ENCODE assay signal across 42 mouse cellular contexts in the genomic region with DNA sequence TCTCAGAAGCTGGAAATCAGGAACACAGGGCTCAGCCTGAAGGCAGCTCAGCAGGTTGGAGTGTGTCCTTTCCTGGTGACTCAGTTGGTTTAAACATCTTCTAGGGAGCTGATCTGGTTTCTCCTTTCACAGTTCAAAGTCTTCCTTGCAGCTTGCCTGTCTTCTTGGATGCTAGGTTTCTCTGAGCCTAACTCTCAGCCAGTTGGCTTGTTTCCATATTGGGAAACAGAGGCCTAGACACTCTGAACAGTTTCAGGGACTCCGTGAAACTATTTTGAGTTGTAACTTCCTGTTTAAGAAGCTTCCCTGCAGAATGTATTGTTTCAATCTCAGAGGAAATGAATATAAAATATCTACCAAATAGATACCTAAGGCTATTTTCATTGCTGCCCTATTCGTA. TPM values are rescaled to one million over a fixed set of nuclear protein-coding genes. Genes with fewer than 3 reads are reported as not detected.
DNase-seq lines count a peak whose midpoint lies in the region; ATAC-seq and TF ChIP-seq lines count a peak whose summit lies in the region.
"Had no signal": no experiment of that assay in that cellular context is flagged by ENCODE, and none has a peak within 500 bp of the region (broad histone marks: within the 10 kb centered on the region; RNA-seq: fewer than 3 reads in every experiment).

No protein-coding gene starts in this region.

- TF ChIP-seq CTCF in lung, embryonic 14.5 days (IDR thresholded peaks at IDR 0.05; ENCODE audit: low read depth): no peak
- TF ChIP-seq CTCF in lung, adult 2 months (IDR thresholded peaks at IDR 0.05; ENCODE audit: insufficient read depth, low read length): no peak
- no peak for TF ChIP-seq CTCF in hindbrain, postnatal 0 days (IDR thresholded peaks at IDR 0.05; ENCODE audit: low read depth)

- no peak overlapping the region for H3K4me2 ChIP-seq in lung, embryonic 14.5 days
- H3K4me2 ChIP-seq in hindbrain, postnatal 0 days (ENCODE audit: low read depth, low read length): no peak overlapping the region
- H3K4me2 ChIP-seq: embryonic facial prominence, embryonic 13.5 days; forebrain, embryonic 12.5 days; heart, embryonic 15.5 days; hindbrain, embryonic 12.5 days; limb, embryonic 12.5 days; liver, embryonic 11.5 days; midbrain, embryonic 15.5 days; neural tube, embryonic 15.5 days had no signal

- no peak overlapping the region for H3K9ac ChIP-seq in lung, embryonic 14.5 days
- no peak overlapping the region for H3K9ac ChIP-seq in hindbrain, postnatal 0 days (replicated peaks; ENCODE audit: low read length)
- H3K9ac ChIP-seq: embryonic facial prominence, embryonic 13.5 days; forebrain, embryonic 12.5 days; heart, embryonic 15.5 days; hindbrain, embryonic 12.5 days; limb, embryonic 12.5 days; midbrain, embryonic 15.5 days; neural tube, embryonic 15.5 days had no signal

- H3K27ac ChIP-seq in heart, embryonic 10.5 days: no peak overlapping the region
- no peak overlapping the region for H3K27ac ChIP-seq in lung, embryonic 14.5 days (ENCODE audit: low read depth)
- no peak overlapping the region for H3K27ac ChIP-seq in hindbrain, postnatal 0 days
- H3K27ac ChIP-seq: embryonic facial prominence, embryonic 13.5 days; forebrain, embryonic 12.5 days; heart, adult 2 months; heart, embryonic 15.5 days; hindbrain, embryonic 12.5 days; layer of hippocampus, adult 2 months; left cerebral cortex, adult 2 months; limb, embryonic 12.5 days; midbrain, embryonic 10.5 days; midbrain, embryonic 15.5 days; neural tube, embryonic 15.5 days had no signal

- no peaks in the 10 kb centered on the region for H3K27me3 ChIP-seq in heart, embryonic 10.5 days (ENCODE audit: insufficient read depth, poor library complexity, severe bottlenecking)
- no peaks in the 10 kb centered on the region for H3K27me3 ChIP-seq in lung, embryonic 14.5 days (ENCODE audit: insufficient read depth, low read length)
- H3K27me3 ChIP-seq in hindbrain, postnatal 0 days (ENCODE audit: insufficient read depth, low read length): no peaks in the 10 kb centered on the region
- H3K27me3 ChIP-seq: CH12.LX; embryonic facial prominence, embryonic 13.5 days; forebrain, embryonic 12.5 days; heart, embryonic 15.5 days; hindbrain, embryonic 12.5 days; limb, embryonic 12.5 days; midbrain, embryonic 15.5 days; neural tube, embryonic 15.5 days had no signal

- H3K9me3 ChIP-seq in heart, embryonic 10.5 days: no peaks in the 10 kb centered on the region
- H3K9me3 ChIP-seq in lung, embryonic 14.5 days (ENCODE audit: low read depth, low read length): no peaks in the 10 kb centered on the region
- no peaks in the 10 kb centered on the region for H3K9me3 ChIP-seq in hindbrain, postnatal 0 days (ENCODE audit: low read length)
- H3K9me3 ChIP-seq: embryonic facial prominence, embryonic 13.5 days; forebrain, embryonic 12.5 days; heart, embryonic 15.5 days; hindbrain, embryonic 12.5 days; limb, embryonic 12.5 days; midbrain, embryonic 10.5 days; midbrain, embryonic 15.5 days; neural tube, embryonic 15.5 days had no signal

- no peak for ATAC-seq in lung, embryonic 14.5 days (ENCODE audit: insufficient read depth)
- no peak for ATAC-seq in hindbrain, postnatal 0 days
- ATAC-seq: activated CD4-positive, CD25-positive, alpha-beta regulatory T cell, adult 4 months; intestine, embryonic 16.5 days; midbrain, embryonic 15.5 days had no signal

- no peak for TF ChIP-seq POLR2A in lung, adult 2 months (IDR thresholded peaks at IDR 0.05; ENCODE audit: borderline replicate concordance, extremely low read depth, low read depth, low read length)

- H3K4me3 ChIP-seq in heart, embryonic 10.5 days: no peak overlapping the region
- no peak overlapping the region for H3K4me3 ChIP-seq in lung, embryonic 14.5 days (ENCODE audit: low read depth, low read length)
- no peak overlapping the region for H3K4me3 ChIP-seq in lung, adult 2 months (replicated peaks; ENCODE audit: extremely low read depth, low read depth, low read length)
- no peak overlapping the region for H3K4me3 ChIP-seq in hindbrain, postnatal 0 days (ENCODE audit: low read length)
- H3K4me3 ChIP-seq: embryonic facial prominence, embryonic 13.5 days; erythroblast, embryonic 14.5 days; forebrain, embryonic 12.5 days; heart, adult 2 months; heart, embryonic 15.5 days; hindbrain, embryonic 12.5 days; layer of hippocampus, adult 2 months; left cerebral cortex, adult 2 months; limb, embryonic 12.5 days; midbrain, embryonic 10.5 days; midbrain, embryonic 15.5 days; neural tube, embryonic 15.5 days had no signal

- peak; percentile 5 for DNase-seq in adrenal gland, adult 2 months
- DNase-seq in adrenal gland, postnatal 36 days: no peak
- peak; percentile 72 for DNase-seq in heart, adult 11 months
- DNase-seq in heart, embryonic 10.5 days (ENCODE audit: low spot score): no peak
- DNase-seq in lung, embryonic 14.5 days: peak; percentile 31
- no peak for DNase-seq in lung, adult 2 months
- DNase-seq in hindbrain, postnatal 0 days (ENCODE audit: low spot score): no peak
- DNase-seq: cerebellum, adult 11 months; cerebellum, adult 9-10 months; cerebellum, postnatal 36 days; embryo, embryonic 11 days; gastrocnemius, postnatal 25 days; heart, postnatal 36 days; kidney, adult 9 months; kidney, postnatal 36 days; right cerebral cortex, postnatal 25 days; spleen, adult 18-20 months; thymus, postnatal 14 days had no signal

- no peaks in the 10 kb centered on the region for H3K36me3 ChIP-seq in heart, embryonic 10.5 days
- no peaks in the 10 kb centered on the region for H3K36me3 ChIP-seq in lung, embryonic 14.5 days (ENCODE audit: insufficient read depth)
- no peaks in the 10 kb centered on the region for H3K36me3 ChIP-seq in hindbrain, postnatal 0 days (ENCODE audit: insufficient read depth, low read length)
- H3K36me3 ChIP-seq: embryonic facial prominence, embryonic 13.5 days; forebrain, embryonic 12.5 days; heart, embryonic 15.5 days; hindbrain, embryonic 12.5 days; limb, embryonic 12.5 days; midbrain, embryonic 10.5 days; midbrain, embryonic 15.5 days; neural tube, embryonic 15.5 days had no signal

- WGBS in heart, embryonic 10.5 days: 75% methylated on average over 2 of the region's 2 CpGs
- 61% methylated on average over 2 of the region's 2 CpGs for WGBS in lung, embryonic 14.5 days
- WGBS in lung, adult 2 months: 35% methylated on average over 2 of the region's 2 CpGs
- 80% methylated on average over 2 of the region's 2 CpGs for WGBS in hindbrain, postnatal 0 days

- H3K4me1 ChIP-seq in heart, embryonic 10.5 days: no peaks in the 10 kb centered on the region
- no peaks in the 10 kb centered on the region for H3K4me1 ChIP-seq in lung, embryonic 14.5 days (ENCODE audit: insufficient read depth)
- H3K4me1 ChIP-seq in lung, adult 2 months (ENCODE audit: control insufficient read depth, insufficient read depth, low read length): no peaks in the 10 kb centered on the region; the same call in 1 of the 2 replicates
- H3K4me1 ChIP-seq in hindbrain, postnatal 0 days (ENCODE audit: insufficient read depth, low read length): no peaks in the 10 kb centered on the region
- H3K4me1 ChIP-seq: embryonic facial prominence, embryonic 13.5 days; forebrain, embryonic 12.5 days; heart, embryonic 15.5 days; hindbrain, embryonic 12.5 days; limb, embryonic 12.5 days; midbrain, embryonic 10.5 days; midbrain, embryonic 15.5 days; neural tube, embryonic 15.5 days had no signal

RNA-seq across cellular contexts. Expression of a gene that starts 31.7 kb away (rescaled TPM):
- total RNA-seq in adrenal gland, adult 2 months (2021): not detected
- not detected in 2 replicates for polyA plus RNA-seq in adrenal gland, adult 2 months (2012; rRNA removed)
- total RNA-seq in adrenal gland, postnatal 36 days (2021): not detected
- polyA plus RNA-seq in heart, embryonic 10.5 days (2016; fragmentation: Nextera tagmentation; extraction: Ambion mirVana): not detected in 2 replicates
- not detected in 2 replicates for polyA plus RNA-seq in lung, embryonic 14.5 days (2014; fragmentation: Nextera tagmentation; extraction: Ambion mirVana)
- 0.22 TPM in 1 of 2 replicates, not detected in the other for polyA plus RNA-seq in lung, adult 2 months (2012; rRNA removed)
- not detected in 2 replicates for total RNA-seq in hindbrain, postnatal 0 days (2014; rRNA removed)
- not detected in 2 replicates for polyA plus RNA-seq in hindbrain, postnatal 0 days (2015; fragmentation: Nextera tagmentation; extraction: Ambion mirVana)
- total RNA-seq: CH12.LX; ES-E14; gastrocnemius, postnatal 25 days; heart, adult 2 months; heart, postnatal 36 days; layer of hippocampus, adult 2 months; layer of hippocampus, postnatal 14 days; left cerebral cortex, adult 2 months; left cerebral cortex, postnatal 25 days; megakaryocyte progenitor cell, adult 5-6 weeks had no signal
- polyA plus RNA-seq: activated CD4-positive, CD25-positive, alpha-beta regulatory T cell, adult 4 months; C2C12; erythroblast, embryonic 14.5 days; forebrain, embryonic 12.5 days; heart, adult 2 months; heart, embryonic 15.5 days; hindbrain, embryonic 12.5 days; intestine, embryonic 16.5 days; limb, embryonic 12.5 days; liver, embryonic 11.5 days; liver, embryonic 16.5 days; midbrain, embryonic 10.5 days; midbrain, embryonic 15.5 days; neural tube, embryonic 15.5 days; urinary bladder, adult 2 months had no signal

RNA-seq across cellular contexts. Expression of a gene that starts 32.4 kb away (rescaled TPM):
- total RNA-seq in adrenal gland, adult 2 months (2021): not detected
- not detected in 2 replicates for polyA plus RNA-seq in adrenal gland, adult 2 months (2012; rRNA removed)
- not detected for total RNA-seq in adrenal gland, postnatal 36 days (2021)
- polyA plus RNA-seq in heart, embryonic 10.5 days (2016; fragmentation: Nextera tagmentation; extraction: Ambion mirVana): not detected in 2 replicates
- not detected in 2 replicates for polyA plus RNA-seq in lung, embryonic 14.5 days (2014; fragmentation: Nextera tagmentation; extraction: Ambion mirVana)
- not detected in 2 replicates for polyA plus RNA-seq in lung, adult 2 months (2012; rRNA removed)
- total RNA-seq in hindbrain, postnatal 0 days (2014; rRNA removed): not detected in 2 replicates
- not detected in 2 replicates for polyA plus RNA-seq in hindbrain, postnatal 0 days (2015; fragmentation: Nextera tagmentation; extraction: Ambion mirVana)
- total RNA-seq: CH12.LX; ES-E14; gastrocnemius, postnatal 25 days; heart, adult 2 months; heart, postnatal 36 days; layer of hippocampus, adult 2 months; layer of hippocampus, postnatal 14 days; left cerebral cortex, adult 2 months; left cerebral cortex, postnatal 25 days; megakaryocyte progenitor cell, adult 5-6 weeks had no signal
- polyA plus RNA-seq: activated CD4-positive, CD25-positive, alpha-beta regulatory T cell, adult 4 months; C2C12; embryonic facial prominence, embryonic 13.5 days; erythroblast, embryonic 14.5 days; forebrain, embryonic 12.5 days; heart, adult 2 months; heart, embryonic 15.5 days; hindbrain, embryonic 12.5 days; intestine, embryonic 16.5 days; limb, embryonic 12.5 days; liver, embryonic 11.5 days; liver, embryonic 16.5 days; midbrain, embryonic 10.5 days; midbrain, embryonic 15.5 days; neural tube, embryonic 15.5 days; stomach, embryonic 16.5 days; urinary bladder, adult 2 months had no signal

Comparison
In these comparisons a context has a peak if more than half of its experiments do, and no peak if none do; other contexts are left out.
1. DNase-seq: peak in adrenal gland, adult 2 months (single experiment), heart, adult 11 months (single experiment) and lung, embryonic 14.5 days (single experiment); none in adrenal gland, postnatal 36 days (0 of 2), heart, embryonic 10.5 days (single experiment), lung, adult 2 months (single experiment) and hindbrain, postnatal 0 days (single experiment).